In genomic region chr11:74566326-74566874, GRCm38 (mm10) we compare ENCODE assay signal across 27 mouse cellular contexts. TPM values are rescaled to one million over a fixed set of nuclear protein-coding genes. Genes with fewer than 3 reads are reported as not detected.
"Had no signal": no experiment of that assay in that cellular context is flagged by ENCODE, and none has a peak within 500 bp of the region (broad histone marks: within the 10 kb centered on the region; RNA-seq: fewer than 3 reads in every experiment).

No protein-coding gene starts in this region.

- H3K4me1 ChIP-seq: heart, embryonic 10.5 days; heart, embryonic 12.5 days; hindbrain, embryonic 10.5 days; intestine, embryonic 15.5 days; limb, embryonic 10.5 days; limb, embryonic 12.5 days had no signal

- H3K4me3 ChIP-seq: heart, adult 2 months; heart, embryonic 10.5 days; heart, embryonic 12.5 days; hindbrain, embryonic 10.5 days; hindbrain, embryonic 12.5 days; intestine, embryonic 15.5 days; layer of hippocampus, adult 2 months; left cerebral cortex, adult 2 months; limb, embryonic 10.5 days; limb, embryonic 12.5 days; liver, embryonic 13.5 days had no signal

- DNase-seq: gastrocnemius, postnatal 14 days; gastrocnemius, postnatal 36 days; heart, adult 11 months; heart, adult 2 months; heart, postnatal 10 days; heart, postnatal 4 days; kidney, adult 18-20 months; kidney, adult 8-10 months; kidney, postnatal 10 days; kidney, postnatal 25 days; kidney, postnatal 4 days; liver; liver, embryonic 13.5 days had no signal

- H3K36me3 ChIP-seq: heart, embryonic 10.5 days; heart, embryonic 12.5 days; hindbrain, embryonic 10.5 days; hindbrain, embryonic 12.5 days; intestine, embryonic 15.5 days; limb, embryonic 10.5 days; limb, embryonic 12.5 days; liver, embryonic 13.5 days had no signal

- H3K9ac ChIP-seq: heart, embryonic 12.5 days; hindbrain, embryonic 12.5 days; hindbrain, embryonic 14.5 days; intestine, embryonic 15.5 days; limb, embryonic 12.5 days; liver, embryonic 13.5 days had no signal

- H3K9me3 ChIP-seq: heart, embryonic 10.5 days; heart, embryonic 12.5 days; hindbrain, embryonic 10.5 days; hindbrain, embryonic 12.5 days; intestine, embryonic 15.5 days; limb, embryonic 10.5 days; limb, embryonic 12.5 days; liver, embryonic 13.5 days had no signal

- H3K4me2 ChIP-seq: heart, embryonic 12.5 days; hindbrain, embryonic 12.5 days; hindbrain, embryonic 14.5 days; intestine, embryonic 15.5 days; limb, embryonic 12.5 days; liver, embryonic 11.5 days; liver, embryonic 13.5 days had no signal

- H3K27ac ChIP-seq: heart, adult 2 months; heart, embryonic 10.5 days; hindbrain, embryonic 10.5 days; hindbrain, embryonic 12.5 days; hindbrain, embryonic 14.5 days; intestine, embryonic 15.5 days; layer of hippocampus, adult 2 months; limb, embryonic 10.5 days; limb, embryonic 12.5 days; liver, embryonic 13.5 days had no signal

- H3K27me3 ChIP-seq: hindbrain, embryonic 12.5 days; intestine, embryonic 15.5 days; limb, embryonic 12.5 days; liver, embryonic 13.5 days had no signal

- ATAC-seq: hindbrain, embryonic 16.5 days; inflammation-experienced regulatory T-cells, adult 6 months; intestine, embryonic 15.5 days; intestine, postnatal 0 days had no signal

RNA-seq across cellular contexts. Expression of gene Ccdc92b, which starts 53.0 kb away (rescaled TPM):
- polyA plus RNA-seq: inflammation-experienced regulatory T-cells, adult 6 months had no signal
